Mouse (Mus musculus) midbrain, embryonic 12.5 days (tissue): Measurements from ENCODE around the gene Gjb5. TPM values are rescaled to one million over a fixed set of nuclear protein-coding genes. Genes with fewer than 3 reads are reported as not detected.

Experiments
- ATAC-seq: fragments of 200-750 bp; cut with Nextera tagmentation; 2 replicates; pipeline ENCODE4 v1.8.0; 2017; ENCODE audit warnings: low read depth, moderate TSS enrichment, moderate library complexity; ENCODE audit not compliant: low FRiP score
- H3K27ac ChIP-seq: fragments of 300-500 bp; sonication (generic); replicated peaks from 2 replicates; pipeline ENCODE4 v1.5.1; 2016; ENCODE audit warnings: mild to moderate bottlenecking
- H3K27me3 ChIP-seq: fragments of 300-500 bp; sonication (generic); 2 replicates; pipeline ENCODE4 v1.6.1; 2016; ENCODE audit warnings: mild to moderate bottlenecking
- H3K36me3 ChIP-seq: fragments of 300-500 bp; sonication (generic); 2 replicates; pipeline ENCODE4 v1.6.1; 2016
- H3K4me1 ChIP-seq: fragments of 300-500 bp; sonication (generic); 2 replicates; pipeline ENCODE4 v1.6.1; 2016
- H3K4me2 ChIP-seq: fragments of 300-500 bp; sonication (generic); replicated peaks from 2 replicates; pipeline ENCODE4 v1.6.1; 2016; ENCODE audit warnings: mild to moderate bottlenecking, moderate library complexity
- H3K4me3 ChIP-seq: fragments of 300-500 bp; sonication (generic); 2 replicates; pipeline ENCODE4 v1.5.1; 2016; ENCODE audit warnings: mild to moderate bottlenecking
- H3K9ac ChIP-seq: fragments of 300-500 bp; sonication (generic); replicated peaks from 2 replicates; pipeline ENCODE4 v1.6.1; 2016; ENCODE audit warnings: mild to moderate bottlenecking, moderate library complexity
- H3K9me3 ChIP-seq: fragments of 300-500 bp; sonication (generic); 2 replicates; pipeline ENCODE4 v1.6.1; 2016; ENCODE audit warnings: mild to moderate bottlenecking
- WGBS: fragments of 180-500 bp; shearing (Covaris S2); methylation state at CpG from one replicate; pipeline ENCODE4 v1.1.7; 2016; 5-methylcytosine and 5-hydroxymethylcytosine counted together
- polyA plus RNA-seq: library from polyadenylated mRNA; unstranded; fragments of >200 nt; fragmentation: Nextera tagmentation; extraction: Ambion mirVana; gene quantifications from 2 replicates; pipeline ENCODE4 v1.2.1, GENCODE M21; 2016

The Gjb5 gene
- polyA plus RNA-seq = 0.17 TPM in 2 replicates

DNA sequence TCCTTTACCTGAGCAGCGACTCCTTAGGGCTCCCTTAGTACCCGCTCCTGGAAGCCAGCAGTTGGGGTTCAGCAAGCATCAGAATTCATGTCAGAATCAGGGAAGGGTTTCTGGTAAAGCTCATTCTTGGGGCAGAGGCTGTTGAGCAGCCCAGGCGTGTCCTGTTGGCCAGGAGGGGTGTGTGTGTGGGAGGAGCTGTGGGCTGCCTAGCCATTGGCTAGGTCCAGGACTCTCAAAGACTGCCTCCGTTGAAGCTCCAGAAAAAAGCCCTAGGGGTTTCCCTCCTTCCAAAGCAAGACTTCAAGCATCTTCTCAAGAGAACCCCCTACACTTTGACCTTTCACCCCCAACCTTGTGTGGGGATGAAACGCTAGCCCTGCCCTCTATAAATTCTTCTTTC, at the start of gene Gjb5:
TSS of gene Gjb5 (minus strand) at position 164 of the 400 bp plus-strand sequence.
- 33% methylated on average over 5 of the region's 5 CpGs for WGBS

DNA sequence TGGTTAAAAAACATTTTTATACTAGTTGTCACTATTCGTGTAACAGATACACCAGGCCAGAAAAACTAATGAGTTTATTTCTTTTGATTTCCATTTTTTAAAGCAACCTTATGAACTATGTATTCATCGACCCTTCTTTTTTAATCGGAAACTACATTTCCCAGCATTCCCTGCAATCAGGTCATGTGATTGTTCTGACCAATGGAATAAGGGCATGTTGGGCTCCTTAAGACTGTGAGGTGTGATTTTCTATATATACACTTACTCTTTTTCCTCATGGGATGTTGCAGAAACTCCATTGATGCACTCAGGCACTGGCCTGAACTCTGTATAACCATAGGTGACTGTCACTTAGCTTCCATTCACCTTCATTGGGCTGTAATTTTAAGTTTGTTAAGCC, 44.6 kb upstream of the Gjb5 start:
- H3K27ac ChIP-seq = no peak overlapping the region
- H3K4me3 ChIP-seq = no peak overlapping the region
- H3K36me3 ChIP-seq = no peaks in the 10 kb centered on the region
- no peak for ATAC-seq
- H3K9ac ChIP-seq = no peak overlapping the region
- H3K4me2 ChIP-seq = no peak overlapping the region
- no peaks in the 10 kb centered on the region for H3K9me3 ChIP-seq
- no peaks in the 10 kb centered on the region for H3K27me3 ChIP-seq
- H3K4me1 ChIP-seq = no peaks in the 10 kb centered on the region
- WGBS = 64% methylated on average over 3 of the region's 3 CpGs

More for the DNA sequence above, at the start of gene Gjb5:
- H3K27me3 ChIP-seq = peaks cover 19% of the 10 kb centered on the region
- 0 out of 2 replicates have a peak, but pooled peaks cover 8% of the 10 kb centered on the region for H3K4me1 ChIP-seq
- no peak for ATAC-seq
- H3K36me3 ChIP-seq = no peaks in the 10 kb centered on the region
- no peak within 1 kb of the TSS for H3K4me2 ChIP-seq
- no peaks in the 10 kb centered on the region for H3K9me3 ChIP-seq
- H3K27ac ChIP-seq = no peak within 1 kb of the TSS
- no peak within 1 kb of the TSS for H3K4me3 ChIP-seq
- H3K9ac ChIP-seq = no peak within 1 kb of the TSS

DNA sequence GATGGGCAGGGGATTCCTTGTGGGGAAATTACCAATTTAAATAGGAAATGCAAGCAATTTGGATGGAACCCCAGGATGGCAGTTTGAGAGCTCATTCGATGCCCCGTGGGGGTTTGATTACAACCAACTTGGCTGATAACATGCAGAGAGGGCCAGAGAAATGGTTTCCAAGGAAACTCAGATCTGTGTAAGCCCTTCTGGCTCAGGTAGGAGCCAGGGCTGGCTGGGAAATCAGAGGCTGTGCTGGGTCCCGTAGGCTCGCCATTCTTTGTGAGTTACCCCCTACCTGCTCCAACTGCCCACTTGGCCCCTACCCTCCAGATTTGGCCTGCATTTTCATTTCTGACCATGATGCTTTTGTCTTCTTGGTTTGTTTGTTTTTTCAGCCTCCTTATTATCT, 44.2 kb upstream of the Gjb5 start:
- no peak overlapping the region for H3K9ac ChIP-seq
- ATAC-seq = no peak
- no peaks in the 10 kb centered on the region for H3K36me3 ChIP-seq
- H3K4me2 ChIP-seq = no peak overlapping the region
- no peaks in the 10 kb centered on the region for H3K4me1 ChIP-seq
- no peak overlapping the region for H3K4me3 ChIP-seq
- WGBS = 87% methylated on average over 4 of the region's 4 CpGs
- H3K9me3 ChIP-seq = no peaks in the 10 kb centered on the region
- no peak overlapping the region for H3K27ac ChIP-seq
- H3K27me3 ChIP-seq = no peaks in the 10 kb centered on the region

DNA sequence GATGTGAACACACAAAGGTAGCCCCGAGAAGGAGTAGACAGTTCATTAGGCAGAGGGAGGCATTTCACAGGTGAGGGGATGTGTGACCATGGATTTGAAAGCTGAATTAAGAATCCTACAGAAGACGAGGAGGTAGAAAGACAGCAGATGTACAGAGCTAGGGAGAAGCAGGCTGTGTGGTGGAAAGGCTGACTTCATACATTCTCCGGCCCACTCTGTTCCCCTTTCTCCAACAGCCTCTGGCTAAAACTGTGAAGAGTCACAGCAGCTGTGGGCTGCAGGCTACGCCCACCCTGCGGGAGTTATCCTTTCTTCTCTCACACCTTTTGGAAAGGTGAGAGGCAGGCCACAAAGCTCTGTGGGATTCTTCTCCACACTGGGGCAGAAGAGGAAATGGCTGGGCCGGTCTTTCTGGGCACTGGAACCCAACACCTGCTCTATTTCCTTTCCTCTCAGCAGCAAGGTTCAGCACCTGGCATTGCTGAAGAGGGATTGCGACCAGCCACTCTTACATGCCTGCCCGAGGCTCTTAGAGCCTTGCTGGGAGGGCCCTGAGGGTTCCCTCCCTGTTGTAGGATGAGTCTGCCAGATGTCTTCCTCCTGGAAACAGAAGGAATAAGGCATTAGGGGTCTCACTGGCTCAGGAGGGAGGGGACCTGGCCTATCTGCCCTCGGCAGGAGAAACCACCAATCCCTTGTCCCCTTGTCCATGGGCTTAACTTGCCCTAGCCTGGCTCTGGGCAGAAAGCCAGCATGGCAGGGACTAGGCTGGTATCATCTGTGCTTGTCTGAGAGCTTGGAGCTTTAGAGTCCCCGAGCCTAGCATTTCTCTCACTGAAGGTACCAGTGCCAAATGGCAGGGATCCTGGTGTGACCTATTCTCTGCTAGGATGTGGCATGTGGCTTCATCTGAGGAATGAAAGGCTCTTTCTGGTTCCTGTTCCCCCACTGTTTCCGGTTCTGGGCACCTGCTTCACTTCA, 42.5 kb upstream of the Gjb5 start:
- Histone ChIP-seq H3K27ac (no peak overlapping the region), H3K4me3 (no peak overlapping the region), H3K4me2 (no peak overlapping the region), H3K27me3 (no peaks in the 10 kb centered on the region), H3K9ac (no peak overlapping the region), H3K36me3 (no peaks in the 10 kb centered on the region), H3K9me3 (no peaks in the 10 kb centered on the region), H3K4me1 (no peaks in the 10 kb centered on the region)
- ATAC-seq = no peak
- WGBS = 79% methylated on average over 11 of the region's 11 CpGs

DNA sequence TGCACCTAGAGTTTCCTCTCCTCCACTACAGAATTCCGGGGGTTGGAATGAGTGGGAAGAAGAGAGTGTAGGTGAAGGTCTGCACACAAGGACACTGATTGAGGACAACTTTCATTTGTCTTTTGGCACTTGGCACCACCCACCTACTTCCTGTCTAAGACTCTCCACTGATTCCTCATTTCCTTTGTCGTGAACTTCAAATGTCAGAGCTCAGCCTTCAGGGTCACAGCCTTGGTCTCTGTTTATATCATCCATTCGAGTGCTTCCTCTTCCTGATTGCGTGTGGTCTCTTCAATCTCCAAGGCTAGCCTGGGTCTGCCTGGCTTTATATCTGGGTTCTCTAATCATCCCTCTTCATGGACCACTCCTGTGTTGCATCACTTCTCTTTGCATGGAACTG, 37.6 kb upstream of the Gjb5 start:
- no peak overlapping the region for H3K27ac ChIP-seq
- no peak for ATAC-seq
- H3K9me3 ChIP-seq = no peaks in the 10 kb centered on the region
- 76% methylated on average over 4 of the region's 4 CpGs for WGBS
- H3K9ac ChIP-seq = no peak overlapping the region
- H3K4me2 ChIP-seq = no peak overlapping the region
- H3K36me3 ChIP-seq = no peaks in the 10 kb centered on the region
- H3K27me3 ChIP-seq = no peaks in the 10 kb centered on the region; the same call in 1 of the 2 replicates
- H3K4me1 ChIP-seq = no peaks in the 10 kb centered on the region
- H3K4me3 ChIP-seq = no peak overlapping the region

DNA sequence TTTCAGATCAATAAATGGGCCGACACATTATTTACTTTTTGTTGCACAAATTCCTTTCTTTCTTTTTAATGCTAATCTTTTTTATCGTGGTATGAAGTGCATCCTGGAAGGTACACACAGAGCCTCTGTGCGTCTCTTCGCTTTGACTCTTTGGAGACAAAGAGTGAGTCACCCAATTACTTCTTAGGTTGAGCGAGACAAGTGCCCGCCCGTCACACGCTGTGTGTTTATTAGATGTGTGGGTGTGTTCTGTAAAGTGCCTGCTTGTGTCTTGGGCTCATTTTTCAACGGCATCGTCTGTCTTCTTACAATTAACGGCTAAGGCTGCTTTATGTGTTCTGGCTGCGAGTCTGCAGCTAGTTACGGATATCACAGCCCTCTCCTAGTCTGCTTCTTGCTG, 31.7 kb upstream of the Gjb5 start:
- H3K27me3 ChIP-seq = no peaks in the 10 kb centered on the region
- H3K36me3 ChIP-seq = no peaks in the 10 kb centered on the region
- H3K4me1 ChIP-seq = peaks cover 7% of the 10 kb centered on the region
- no peak overlapping the region for H3K9ac ChIP-seq
- ATAC-seq = no peak
- H3K27ac ChIP-seq = no peak overlapping the region
- 77% methylated on average over 13 of the region's 13 CpGs for WGBS
- no peaks in the 10 kb centered on the region for H3K9me3 ChIP-seq
- H3K4me2 ChIP-seq = no peak overlapping the region
- H3K4me3 ChIP-seq = no peak overlapping the region

DNA sequence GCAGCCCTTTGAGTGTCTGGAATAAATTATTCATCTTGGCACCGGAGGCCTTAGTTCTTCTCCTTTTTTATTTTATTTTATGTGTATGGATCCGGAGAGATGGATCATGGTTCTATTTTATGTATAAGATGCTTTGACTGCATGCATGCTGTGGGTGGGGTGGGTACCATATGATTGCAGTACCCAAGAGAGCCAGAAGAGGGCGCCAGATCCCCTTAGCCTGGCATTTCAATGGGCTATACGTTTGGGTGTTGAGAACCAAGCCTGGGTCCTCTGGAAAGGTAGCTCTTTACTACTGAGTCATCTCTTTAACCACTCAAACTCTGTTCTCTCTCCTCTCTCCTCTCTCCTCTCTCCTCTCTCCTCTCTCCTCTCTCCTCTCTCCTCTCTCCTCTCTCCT, 19.4 kb upstream of the Gjb5 start:
- H3K9me3 ChIP-seq = no peaks in the 10 kb centered on the region
- no peak overlapping the region for H3K27ac ChIP-seq
- no peaks in the 10 kb centered on the region for H3K4me1 ChIP-seq
- H3K4me2 ChIP-seq = no peak overlapping the region
- no peak overlapping the region for H3K4me3 ChIP-seq
- no peak for ATAC-seq
- 34% methylated on average over 4 of the region's 4 CpGs for WGBS
- no peak overlapping the region for H3K9ac ChIP-seq
- H3K36me3 ChIP-seq = no peaks in the 10 kb centered on the region
- no peaks in the 10 kb centered on the region; the same call in 1 of the 2 replicates for H3K27me3 ChIP-seq

DNA sequence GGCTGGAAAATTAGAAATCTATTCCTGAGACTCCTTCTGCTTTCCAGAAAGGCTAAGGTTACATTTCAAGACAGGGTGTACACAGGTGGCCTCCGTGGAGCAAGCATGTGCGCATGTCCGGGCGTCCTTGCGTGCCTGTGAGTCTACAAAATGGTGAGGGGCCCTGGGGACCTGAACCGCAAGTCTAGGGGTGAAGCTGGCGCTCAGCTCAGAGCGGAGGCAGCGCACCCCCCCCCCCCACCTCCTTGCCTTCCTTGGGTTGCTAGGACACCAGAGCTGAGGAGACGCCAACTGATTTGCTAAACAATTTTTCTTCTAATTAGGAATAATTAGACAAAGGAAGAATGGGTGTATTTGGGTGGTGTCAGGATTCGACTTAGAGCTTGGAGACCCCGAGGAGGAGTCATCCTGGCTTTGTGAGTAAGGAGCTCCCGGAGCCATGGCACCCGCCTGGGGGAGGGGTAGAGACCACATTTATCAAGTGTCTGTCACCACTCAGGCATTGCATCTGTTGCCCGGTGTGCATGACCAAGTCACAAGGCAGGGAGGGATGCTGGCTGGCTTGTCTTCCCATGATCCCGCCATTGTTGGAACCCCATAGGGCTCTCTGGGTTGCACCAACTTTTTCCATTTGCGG, 17.7 kb upstream of the Gjb5 start:
- H3K27me3 ChIP-seq = no peaks in the 10 kb centered on the region; the same call in 1 of the 2 replicates
- H3K4me2 ChIP-seq = no peak overlapping the region
- no peak for ATAC-seq
- no peak overlapping the region for H3K4me3 ChIP-seq
- H3K27ac ChIP-seq = no peak overlapping the region
- H3K9ac ChIP-seq = no peak overlapping the region
- H3K36me3 ChIP-seq = no peaks in the 10 kb centered on the region
- no peaks in the 10 kb centered on the region for H3K9me3 ChIP-seq
- H3K4me1 ChIP-seq = no peaks in the 10 kb centered on the region
- 88% methylated on average over 17 of the region's 17 CpGs for WGBS

DNA sequence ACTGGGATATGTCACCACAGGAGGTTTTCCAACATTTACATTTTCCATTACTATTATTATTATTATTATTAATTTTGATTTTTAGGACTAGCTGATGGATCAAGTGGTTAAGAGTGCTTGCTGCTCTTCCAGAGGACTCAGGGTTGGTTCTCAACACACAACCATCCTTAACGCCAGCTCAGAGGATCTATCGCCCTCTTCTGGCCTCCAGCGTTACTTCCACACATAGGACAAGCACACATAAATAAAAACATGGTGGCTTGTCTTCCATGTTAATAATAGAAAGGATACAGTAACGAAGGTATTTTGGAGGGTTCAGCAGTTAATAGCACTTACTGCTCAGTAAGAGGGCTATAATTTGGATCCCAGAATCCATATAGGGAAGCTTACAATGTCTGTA, 16.7 kb upstream of the Gjb5 start:
- H3K36me3 ChIP-seq = no peaks in the 10 kb centered on the region
- ATAC-seq = no peak
- no peaks in the 10 kb centered on the region for H3K4me1 ChIP-seq
- WGBS = 78% methylated on average over 4 of the region's 4 CpGs
- no peak overlapping the region for H3K27ac ChIP-seq
- no peak overlapping the region for H3K9ac ChIP-seq
- no peaks in the 10 kb centered on the region for H3K9me3 ChIP-seq
- H3K4me2 ChIP-seq = no peak overlapping the region
- no peak overlapping the region for H3K4me3 ChIP-seq
- H3K27me3 ChIP-seq = no peaks in the 10 kb centered on the region; the same call in 1 of the 2 replicates

DNA sequence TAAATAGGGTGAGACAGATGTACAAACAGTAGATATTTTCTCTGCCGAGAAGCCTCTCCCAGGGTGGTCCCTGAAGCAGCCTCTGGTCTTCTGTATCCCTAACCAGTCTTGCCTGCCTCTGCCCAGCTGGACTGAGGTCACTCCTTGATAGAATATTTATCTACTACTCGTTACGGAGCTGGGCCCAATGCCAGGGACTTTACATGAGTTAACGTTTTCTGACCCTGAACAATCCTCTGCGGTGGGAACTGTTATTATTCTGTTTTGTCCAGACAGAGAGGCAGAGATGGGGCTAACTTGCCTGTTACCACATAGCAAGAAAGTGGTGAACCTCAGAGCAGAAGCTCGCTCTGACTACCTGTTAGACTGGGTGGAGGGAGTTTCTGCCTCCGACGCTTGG, 15.5 kb upstream of the Gjb5 start:
- WGBS = 75% methylated on average over 8 of the region's 8 CpGs

DNA sequence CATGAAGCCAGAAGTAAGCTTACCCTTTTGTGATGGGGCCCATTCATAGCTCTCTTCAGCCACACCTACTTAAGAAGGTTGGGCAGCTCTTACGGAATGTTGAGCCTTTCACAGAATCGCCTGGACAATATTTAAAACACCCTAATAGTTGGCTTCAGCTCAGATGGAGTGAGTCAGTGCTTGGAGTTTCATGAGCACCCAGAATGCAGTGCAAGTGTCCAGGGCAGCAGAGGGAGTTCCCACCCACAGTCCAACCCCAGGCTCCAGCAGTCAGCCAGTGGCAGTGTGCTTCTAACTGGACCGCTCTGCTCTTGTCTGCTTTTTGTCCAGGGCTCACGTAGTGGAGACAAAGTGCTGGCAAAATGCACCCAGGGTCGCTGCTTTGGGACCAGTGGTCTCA, 13.6 kb upstream of the Gjb5 start:
- Histone ChIP-seq H3K9ac (no peak overlapping the region), H3K27ac (no peak overlapping the region)
- 73% methylated on average over 5 of the region's 5 CpGs for WGBS

More for the DNA sequence above, 15.5 kb upstream of the Gjb5 start:
- no peak overlapping the region for H3K4me2 ChIP-seq
- no peaks in the 10 kb centered on the region for H3K4me1 ChIP-seq
- H3K27ac ChIP-seq = no peak overlapping the region
- no peaks in the 10 kb centered on the region for H3K36me3 ChIP-seq
- H3K27me3 ChIP-seq = peaks cover 7% of the 10 kb centered on the region; the same call in 1 of the 2 replicates
- H3K9ac ChIP-seq = no peak overlapping the region
- ATAC-seq = no peak
- no peaks in the 10 kb centered on the region for H3K9me3 ChIP-seq
- H3K4me3 ChIP-seq = no peak overlapping the region

DNA sequence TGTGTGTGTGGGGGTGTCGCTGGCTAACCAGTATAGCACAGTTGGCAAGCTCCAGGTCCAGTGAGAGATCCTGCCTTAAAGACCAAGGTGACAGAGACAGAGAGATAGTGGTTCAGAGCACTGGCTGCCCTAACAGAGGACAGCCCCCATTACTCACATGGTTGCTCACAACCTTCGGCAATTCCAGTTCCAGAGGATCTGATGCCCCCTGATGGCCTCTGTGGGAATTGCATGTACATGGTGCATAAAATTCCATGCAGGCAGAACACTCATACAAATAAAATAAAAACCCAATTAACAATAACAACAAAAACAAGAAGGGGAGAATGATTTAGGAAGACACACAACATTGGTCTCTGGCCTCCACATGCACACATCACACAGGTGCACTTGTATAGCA, 12.5 kb upstream of the Gjb5 start:
- ATAC-seq = no peak
- peaks cover 7% of the 10 kb centered on the region; the same call in 1 of the 2 replicates for H3K27me3 ChIP-seq
- H3K4me2 ChIP-seq = no peak overlapping the region
- no peak overlapping the region for H3K9ac ChIP-seq
- no peak overlapping the region for H3K27ac ChIP-seq
- H3K9me3 ChIP-seq = no peaks in the 10 kb centered on the region
- no peak overlapping the region for H3K4me3 ChIP-seq
- WGBS = 49% methylated on average over 2 of the region's 2 CpGs
- 0 out of 2 replicates have a peak, but pooled peaks cover 4% of the 10 kb centered on the region for H3K4me1 ChIP-seq
- H3K36me3 ChIP-seq = no peaks in the 10 kb centered on the region

More for the DNA sequence above, 13.6 kb upstream of the Gjb5 start:
- H3K4me3 ChIP-seq = no peak overlapping the region
- no peaks in the 10 kb centered on the region for H3K4me1 ChIP-seq
- ATAC-seq = no peak
- no peaks in the 10 kb centered on the region for H3K36me3 ChIP-seq
- no peak overlapping the region for H3K4me2 ChIP-seq
- H3K9me3 ChIP-seq = no peaks in the 10 kb centered on the region
- H3K27me3 ChIP-seq = peaks cover 7% of the 10 kb centered on the region; the same call in 1 of the 2 replicates
